Mouse (Mus musculus) retina, embryonic 14.5 days (tissue): ENCODE measurements around the gene Gm9817.

Source experiments
- DNase-seq: peaks from one replicate; pipeline ENCODE4 v3.0.0-alpha.2; 2015; ENCODE audit warnings: low spot score

The Gm9817 gene

GRCm38 (mm10) chr13:45089846-45090245 is 11.4 kb downstream of the Gm9817 start:
- no peak for DNase-seq

- DNase-seq = no peak
Measured at GRCm38 (mm10) chr13:45092816-45093215, 14.3 kb downstream of the Gm9817 start.

GRCm38 (mm10) chr13:45095028-45095427 is 16.5 kb downstream of the Gm9817 start:
- DNase-seq = no peak

- DNase-seq = no peak
Measured at GRCm38 (mm10) chr13:45099582-45100229, 21.2 kb downstream of the Gm9817 start.

- no peak for DNase-seq
Measured at GRCm38 (mm10) chr13:45106480-45106879, 28.0 kb downstream of the Gm9817 start.

- DNase-seq = no peak
Measured at GRCm38 (mm10) chr13:45108851-45109390, 30.4 kb downstream of the Gm9817 start.

- DNase-seq = no peak
Measured at GRCm38 (mm10) chr13:45118375-45118774, 39.9 kb downstream of the Gm9817 start.

GRCm38 (mm10) chr13:45118822-45119221 is 40.3 kb downstream of the Gm9817 start:
- DNase-seq = no peak
